Mouse (Mus musculus) neural tube, embryonic 12.5 days (tissue): ENCODE results near the gene 3110009E18Rik. TPM values are rescaled to one million over a fixed set of nuclear protein-coding genes. Genes with fewer than 3 reads are reported as not detected.

Source experiments
- ATAC-seq: fragments of 200-750 bp; cut with Nextera tagmentation; 2 replicates; pipeline ENCODE4 v1.8.0; 2017; ENCODE audit warnings: low read depth, mild to moderate bottlenecking, moderate TSS enrichment, moderate library complexity; ENCODE audit not compliant: low FRiP score
- H3K27ac ChIP-seq: fragments of 300-500 bp; sonication (generic); 2 replicates; pipeline ENCODE4 v1.5.1; 2016
- H3K27me3 ChIP-seq: fragments of 300-500 bp; sonication (generic); replicated peaks from 2 replicates; pipeline ENCODE4 v1.6.1; 2016; ENCODE audit warnings: mild to moderate bottlenecking
- H3K36me3 ChIP-seq: fragments of 300-500 bp; sonication (generic); 2 replicates; pipeline ENCODE4 v1.6.1; 2016; ENCODE audit warnings: mild to moderate bottlenecking
- H3K4me1 ChIP-seq: fragments of 300-500 bp; sonication (generic); 2 replicates; pipeline ENCODE4 v1.6.1; 2016
- H3K4me2 ChIP-seq: fragments of 300-500 bp; sonication (generic); replicated peaks from 2 replicates; pipeline ENCODE4 v1.6.1; 2016; ENCODE audit warnings: mild to moderate bottlenecking
- H3K4me3 ChIP-seq: fragments of 300-500 bp; sonication (generic); 2 replicates; pipeline ENCODE4 v1.5.1; 2016
- H3K9ac ChIP-seq: fragments of 300-500 bp; sonication (generic); 2 replicates; pipeline ENCODE4 v1.6.1; 2016; ENCODE audit warnings: mild to moderate bottlenecking
- H3K9me3 ChIP-seq: fragments of 300-500 bp; sonication (generic); 2 replicates; pipeline ENCODE4 v1.6.1; 2016; ENCODE audit warnings: mild to moderate bottlenecking
- WGBS: fragments of 180-500 bp; shearing (Covaris S2); methylation state at CpG from one replicate; pipeline ENCODE4 v1.1.7; 2016; 5-methylcytosine and 5-hydroxymethylcytosine counted together
- polyA plus RNA-seq: library from polyadenylated mRNA; unstranded; fragments of >200 nt; fragmentation: Nextera tagmentation; extraction: Ambion mirVana; gene quantifications from 2 replicates; pipeline ENCODE4 v1.2.1, GENCODE M21; 2016

The 3110009E18Rik gene
- polyA plus RNA-seq, 1 experiment from 2014 or later = 15.8 TPM

- no peak for ATAC-seq
- 89% methylated on average over 12 of the region's 12 CpGs for WGBS
- peaks cover 42% of the 10 kb centered on the region for H3K36me3 ChIP-seq
- no peaks in the 10 kb centered on the region for H3K27me3 ChIP-seq
- no peak overlapping the region for H3K27ac ChIP-seq
- H3K9ac ChIP-seq = no peak overlapping the region
- H3K9me3 ChIP-seq = 0 out of 2 replicates have a peak, but pooled peaks cover 7% of the 10 kb centered on the region
- peaks cover 9% of the 10 kb centered on the region; the same call in 1 of the 2 replicates for H3K4me1 ChIP-seq
- no peak overlapping the region for H3K4me3 ChIP-seq
- no peak overlapping the region for H3K4me2 ChIP-seq
Observed at GRCm38 (mm10) chr1:120112251-120113187, 8.5 kb upstream of the 3110009E18Rik start.

- Histone ChIP-seq H3K4me3 (no peak overlapping the region), H3K9me3 (0 out of 2 replicates have a peak, but pooled peaks cover 7% of the 10 kb centered on the region), H3K27ac (peak overlapping the region; percentile 59; the same call in 1 of the 2 replicates), H3K4me1 (peaks cover 32% of the 10 kb centered on the region), H3K27me3 (no peaks in the 10 kb centered on the region), H3K36me3 (peaks cover 42% of the 10 kb centered on the region), H3K9ac (no peak overlapping the region), H3K4me2 (0 out of 2 replicates have a peak overlapping the region, but pooled peaks have one; percentile 9)
- ATAC-seq = peak; percentile 55
- 40% methylated on average over 9 of the region's 9 CpGs for WGBS
Observed at GRCm38 (mm10) chr1:120115671-120116081, 5.3 kb upstream of the 3110009E18Rik start.

GRCm38 (mm10) chr1:120116106-120116505, 4.9 kb upstream of the 3110009E18Rik start:
- H3K4me2 ChIP-seq = 0 out of 2 replicates have a peak overlapping the region, but pooled peaks have one; percentile 9
- no peaks in the 10 kb centered on the region for H3K27me3 ChIP-seq
- H3K4me3 ChIP-seq = no peak overlapping the region
- H3K4me1 ChIP-seq = peaks cover 32% of the 10 kb centered on the region
- H3K36me3 ChIP-seq = peaks cover 42% of the 10 kb centered on the region
- no peak for ATAC-seq
- WGBS = 73% methylated on average over 11 of the region's 11 CpGs
- H3K9me3 ChIP-seq = 0 out of 2 replicates have a peak, but pooled peaks cover 7% of the 10 kb centered on the region
- no peak overlapping the region for H3K9ac ChIP-seq
- H3K27ac ChIP-seq = peak overlapping the region; percentile 57

GRCm38 (mm10) chr1:120118854-120119253, 2.1 kb upstream of the 3110009E18Rik start:
- Histone ChIP-seq H3K9me3 (0 out of 2 replicates have a peak, but pooled peaks cover 7% of the 10 kb centered on the region), H3K4me2 (peak overlapping the region; percentile 85), H3K4me3 (peak overlapping the region; percentile 59), H3K4me1 (peaks cover 32% of the 10 kb centered on the region), H3K27me3 (no peaks in the 10 kb centered on the region), H3K36me3 (peaks cover 25% of the 10 kb centered on the region), H3K9ac (peak overlapping the region; percentile 74; the same call in 1 of the 2 replicates), H3K27ac (no peak overlapping the region)
- WGBS = 78% methylated on average over 2 of the region's 2 CpGs
- ATAC-seq = no peak

GRCm38 (mm10) chr1:120119389-120119788, 1.6 kb upstream of the 3110009E18Rik start:
- Histone ChIP-seq H3K9ac (peak overlapping the region; percentile 74), H3K27me3 (no peaks in the 10 kb centered on the region), H3K4me1 (peaks cover 32% of the 10 kb centered on the region), H3K36me3 (peaks cover 20% of the 10 kb centered on the region), H3K9me3 (0 out of 2 replicates have a peak, but pooled peaks cover 4% of the 10 kb centered on the region), H3K4me3 (peak overlapping the region; percentile 59), H3K27ac (no peak overlapping the region), H3K4me2 (peak overlapping the region; percentile 85)
- WGBS = 92% methylated on average over 4 of the region's 4 CpGs
- no peak for ATAC-seq

GRCm38 (mm10) chr1:120120141-120120968, 632 bp upstream of the 3110009E18Rik start:
- peak overlapping the region; percentile 85 for H3K4me2 ChIP-seq
- H3K4me3 ChIP-seq = peak overlapping the region; percentile 59
- H3K9me3 ChIP-seq = no peaks in the 10 kb centered on the region
- ATAC-seq = peak; percentile 57
- peaks cover 10% of the 10 kb centered on the region for H3K36me3 ChIP-seq
- 0 out of 2 replicates have a peak overlapping the region, but pooled peaks have one; percentile 46 for H3K27ac ChIP-seq
- WGBS = 5% methylated on average over 24 of the region's 24 CpGs
- H3K9ac ChIP-seq = peak overlapping the region; percentile 74
- H3K27me3 ChIP-seq = no peaks in the 10 kb centered on the region
- peaks cover 32% of the 10 kb centered on the region for H3K4me1 ChIP-seq

GRCm38 (mm10) chr1:120121930-120122530, 1.0 kb downstream of the 3110009E18Rik start:
- Histone ChIP-seq H3K27me3 (no peaks in the 10 kb centered on the region), H3K9ac (peak overlapping the region; percentile 49), H3K4me1 (peaks cover 25% of the 10 kb centered on the region), H3K4me2 (peak overlapping the region; percentile 85), H3K9me3 (no peaks in the 10 kb centered on the region), H3K27ac (no peak overlapping the region), H3K36me3 (no peaks in the 10 kb centered on the region), H3K4me3 (peak overlapping the region; percentile 59)
- 91% methylated on average over 9 of the region's 9 CpGs for WGBS
- no peak for ATAC-seq

GRCm38 (mm10) chr1:120122634-120123383, 1.8 kb downstream of the 3110009E18Rik start:
- no peak overlapping the region for H3K27ac ChIP-seq
- 92% methylated on average over 8 of the region's 8 CpGs for WGBS
- no peaks in the 10 kb centered on the region for H3K27me3 ChIP-seq
- no peaks in the 10 kb centered on the region for H3K36me3 ChIP-seq
- no peaks in the 10 kb centered on the region for H3K9me3 ChIP-seq
- no peak for ATAC-seq
- H3K4me3 ChIP-seq = no peak overlapping the region
- peaks cover 23% of the 10 kb centered on the region for H3K4me1 ChIP-seq
- H3K4me2 ChIP-seq = no peak overlapping the region
- H3K9ac ChIP-seq = no peak overlapping the region; the same call in 1 of the 2 replicates

- no peak overlapping the region for H3K27ac ChIP-seq
- H3K36me3 ChIP-seq = no peaks in the 10 kb centered on the region
- H3K4me3 ChIP-seq = no peak overlapping the region
- no peak overlapping the region for H3K9ac ChIP-seq
- H3K9me3 ChIP-seq = no peaks in the 10 kb centered on the region
- no peak overlapping the region for H3K4me2 ChIP-seq
- no peak for ATAC-seq
- peaks cover 6% of the 10 kb centered on the region for H3K4me1 ChIP-seq
- WGBS = 90% methylated on average over 4 of the region's 4 CpGs
- no peaks in the 10 kb centered on the region for H3K27me3 ChIP-seq
Observed at GRCm38 (mm10) chr1:120124839-120125238, 3.9 kb downstream of the 3110009E18Rik start.

- no peak overlapping the region for H3K4me3 ChIP-seq
- no peaks in the 10 kb centered on the region for H3K36me3 ChIP-seq
- no peaks in the 10 kb centered on the region; the same call in 1 of the 2 replicates for H3K4me1 ChIP-seq
- no peaks in the 10 kb centered on the region for H3K9me3 ChIP-seq
- no peak overlapping the region for H3K27ac ChIP-seq
- no peak for ATAC-seq
- no peaks in the 10 kb centered on the region for H3K27me3 ChIP-seq
- no peak overlapping the region for H3K4me2 ChIP-seq
- WGBS = 84% methylated on average over 6 of the region's 6 CpGs
- no peak overlapping the region for H3K9ac ChIP-seq
Observed at GRCm38 (mm10) chr1:120125471-120125870, 4.5 kb downstream of the 3110009E18Rik start.

GRCm38 (mm10) chr1:120126318-120126717, 5.3 kb downstream of the 3110009E18Rik start:
- Histone ChIP-seq H3K27ac (no peak overlapping the region), H3K9me3 (no peaks in the 10 kb centered on the region), H3K4me1 (no peaks in the 10 kb centered on the region), H3K4me2 (no peak overlapping the region), H3K4me3 (no peak overlapping the region), H3K36me3 (no peaks in the 10 kb centered on the region), H3K27me3 (no peaks in the 10 kb centered on the region), H3K9ac (no peak overlapping the region)
- no peak for ATAC-seq
- 78% methylated on average over 9 of the region's 9 CpGs for WGBS
